Mouse (Mus musculus) urinary bladder, adult 2 months (tissue): Measurements from ENCODE around the gene Zmpste24. TPM values are rescaled to one million over a fixed set of nuclear protein-coding genes. Genes with fewer than 3 reads are reported as not detected.
A peak's percentile ranks its signal among the peaks of the same experiment; 100 is the strongest.

Source experiments
- DNase-seq: peaks from one replicate; pipeline ENCODE4 v3.0.0; 2022; ENCODE audit warnings: low spot score
- polyA plus RNA-seq: library from polyadenylated mRNA; depleted of rRNA; stranded (reverse); fragments of >200 nt; gene quantifications from 2 replicates; pipeline ENCODE4 v1.2.3, GENCODE M21; 2012; rRNA removed

The Zmpste24 gene
- polyA plus RNA-seq, 1 experiment, result 26.4 TPM

- no peak for DNase-seq
Observed at GRCm38 (mm10) chr4:121031440-121031839, 66.6 kb downstream of the Zmpste24 start.

GRCm38 (mm10) chr4:121029632-121030031 is 68.4 kb downstream of the Zmpste24 start:
- no peak for DNase-seq

DNA sequence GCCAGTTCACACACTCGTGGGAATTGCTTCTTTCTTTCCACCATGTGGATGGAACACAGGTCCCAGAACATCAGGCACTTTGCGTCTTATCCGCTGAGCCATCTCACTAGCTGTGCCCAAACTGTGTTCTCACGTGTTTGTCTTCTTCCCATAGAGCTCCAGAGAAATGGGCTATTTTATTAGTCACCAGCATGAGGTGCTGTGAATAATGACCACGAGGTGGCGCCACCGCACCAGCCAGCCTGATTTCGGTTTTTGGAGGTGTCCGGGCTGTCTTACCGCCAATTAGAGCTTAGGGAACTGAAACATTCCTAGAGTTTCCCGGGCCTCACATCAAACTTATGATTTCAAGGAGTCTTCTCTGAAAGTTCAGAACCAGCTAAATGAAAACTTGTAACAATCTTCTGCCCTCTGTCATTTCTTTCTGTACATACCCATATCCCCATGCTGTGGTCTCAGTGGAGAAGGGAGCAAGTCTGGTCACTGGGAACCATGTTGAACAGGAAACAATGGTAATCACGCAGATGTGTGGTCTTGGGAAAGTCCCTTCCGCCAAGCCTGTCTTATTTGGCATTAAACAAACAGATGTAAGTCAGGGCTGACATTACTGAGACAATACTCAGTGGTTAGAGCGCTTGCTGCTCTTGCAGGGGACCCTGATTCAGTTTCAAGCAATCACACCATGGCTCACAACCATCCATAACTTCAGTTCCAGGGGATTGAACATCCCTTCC is 69.2 kb downstream of the Zmpste24 start:
- DNase-seq, result no peak

DNA sequence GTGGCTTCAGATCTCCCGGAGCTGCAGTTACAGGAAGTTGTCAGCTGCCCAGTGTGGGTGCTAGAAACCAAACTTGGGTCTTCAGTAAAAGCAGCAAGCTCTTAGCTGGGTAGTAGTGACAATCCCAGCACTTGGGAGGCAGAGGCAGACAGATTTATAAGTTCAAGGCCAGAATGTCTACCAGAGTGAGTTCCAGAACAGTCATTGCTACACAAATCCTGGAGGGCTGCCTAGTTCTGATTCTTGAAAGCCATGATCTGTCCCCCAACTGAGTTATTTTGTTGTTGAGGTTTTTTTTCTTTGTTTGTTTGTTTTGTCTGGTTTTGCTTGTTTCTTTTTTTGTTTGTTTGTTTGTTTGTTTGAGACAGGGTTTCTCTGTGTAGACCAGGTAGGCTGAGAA is 69.9 kb downstream of the Zmpste24 start:
- no peak for DNase-seq

DNA sequence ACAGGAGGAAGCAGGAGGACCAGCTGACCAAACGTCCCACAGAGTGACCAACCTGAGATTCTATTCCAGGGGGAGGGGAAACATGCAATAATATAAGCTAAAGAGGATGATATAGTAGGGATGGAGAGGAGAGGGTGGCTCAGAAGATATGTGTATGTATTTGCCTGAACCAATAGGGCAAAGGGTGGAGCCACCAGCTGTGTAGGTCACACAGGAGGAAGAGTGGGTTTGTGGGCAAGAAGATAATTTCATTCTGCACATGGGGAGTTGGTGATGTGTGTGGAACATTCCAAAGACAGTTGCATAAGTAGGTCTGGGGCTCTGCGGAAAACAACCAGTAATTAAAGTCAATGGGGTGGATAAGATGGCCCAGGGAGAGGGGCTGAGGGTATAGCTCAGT is 72.4 kb downstream of the Zmpste24 start:
- DNase-seq, result no peak

DNA sequence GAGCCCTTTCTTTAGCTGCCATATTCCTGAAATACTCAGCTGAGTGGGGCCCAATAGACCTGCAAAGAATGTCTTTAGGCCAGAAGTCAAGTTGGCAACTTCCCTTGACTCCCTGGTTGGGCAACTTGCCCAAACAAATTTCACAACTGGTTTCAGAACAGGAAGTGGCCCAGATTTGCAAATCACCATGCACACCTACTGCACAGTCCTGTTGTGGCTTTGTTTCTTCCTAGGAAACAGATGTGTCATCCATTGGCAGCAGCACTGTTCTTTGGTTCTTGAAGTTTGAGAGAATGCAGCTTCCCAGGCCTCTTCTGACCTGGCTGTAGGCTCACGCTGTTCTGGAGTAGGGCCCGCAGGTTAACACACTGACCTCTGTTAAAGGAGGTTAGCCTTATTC is 74.1 kb downstream of the Zmpste24 start:
- no peak for DNase-seq

GRCm38 (mm10) chr4:121023464-121023863 is 74.6 kb downstream of the Zmpste24 start:
- no peak for DNase-seq

DNA sequence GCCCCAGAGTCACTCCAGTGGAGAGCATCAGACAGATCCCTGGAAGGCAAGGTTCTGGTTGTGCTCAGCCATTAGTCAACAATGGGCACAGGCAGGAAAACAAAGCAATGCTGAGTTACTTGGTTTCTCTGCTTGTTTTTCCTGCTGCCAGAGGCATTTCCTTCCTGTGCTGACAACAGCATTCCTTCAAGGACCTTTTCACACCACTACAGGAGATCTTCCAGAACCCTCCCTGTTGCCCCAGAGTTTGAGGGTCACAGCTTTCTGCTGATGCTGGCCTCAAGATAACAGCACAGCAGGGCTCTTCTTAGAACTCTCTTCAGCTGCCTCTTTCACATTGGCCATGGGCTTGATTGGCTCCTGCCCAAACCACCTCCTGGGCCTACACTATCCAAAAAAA is 76.1 kb downstream of the Zmpste24 start:
- DNase-seq, result no peak

- DNase-seq, result no peak
Observed at GRCm38 (mm10) chr4:121020040-121020790, 77.8 kb downstream of the Zmpste24 start.

DNA sequence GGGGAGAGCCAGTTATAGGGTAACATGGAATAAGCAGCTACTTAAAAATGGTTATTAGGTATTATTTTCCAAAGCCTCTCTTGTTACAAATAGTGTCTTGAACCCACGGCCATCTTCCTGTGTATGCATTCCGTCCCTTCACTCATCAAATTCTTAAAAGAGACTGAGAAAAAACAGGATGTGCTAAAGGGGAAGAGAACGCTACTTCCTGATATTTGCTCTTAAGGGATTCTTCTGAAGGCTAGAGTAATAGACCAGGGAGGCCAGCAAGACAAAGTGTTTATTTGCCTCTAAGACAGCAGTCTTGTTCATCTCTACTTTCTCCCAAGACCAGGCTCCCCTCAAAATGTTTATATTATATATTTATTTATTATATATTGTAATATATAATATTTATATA is 79.8 kb downstream of the Zmpste24 start:
- DNase-seq, result no peak

GRCm38 (mm10) chr4:121016928-121017657 is 80.9 kb downstream of the Zmpste24 start, which contains the start of gene Smap2:
TSS of gene Smap2 (minus strand) at chr4:121017247.
- peak; percentile 97 for DNase-seq

- DNase-seq, result no peak
Observed at GRCm38 (mm10) chr4:121016021-121016898, 81.8 kb downstream of the Zmpste24 start.

GRCm38 (mm10) chr4:121015268-121015659 is 82.8 kb downstream of the Zmpste24 start:
- no peak for DNase-seq

- DNase-seq, result no peak
Observed at GRCm38 (mm10) chr4:121014594-121015267, 83.3 kb downstream of the Zmpste24 start.

GRCm38 (mm10) chr4:121010770-121011549 is 87.1 kb downstream of the Zmpste24 start:
- DNase-seq, result no peak

Other genes with a start within 250 kb of the Zmpste24 start
- 0.19 and 0.28 TPM in 2 replicates for gene Rims3, start 243.4 kb downstream of the Zmpste24 start, polyA plus RNA-seq
- gene Exo5, start 173.2 kb downstream of the Zmpste24 start, polyA plus RNA-seq, result 14.6 and 15.7 TPM in 2 replicates
- gene Zfp69, start 146.5 kb downstream of the Zmpste24 start, polyA plus RNA-seq, result 1.6 and 2.0 TPM in 2 replicates
- 13.5 and 17.5 TPM in 2 replicates for gene Smap2, start 81.0 kb downstream of the Zmpste24 start, polyA plus RNA-seq
- 0.17 and 0.21 TPM in 2 replicates for gene Col9a2, start 58.9 kb downstream of the Zmpste24 start, polyA plus RNA-seq
- gene Tmco2, start 11.0 kb upstream of the Zmpste24 start, polyA plus RNA-seq, result not detected in 2 replicates
- gene Rlf, start 116.8 kb upstream of the Zmpste24 start, polyA plus RNA-seq, result 10.9 and 11.9 TPM in 2 replicates
- gene Gm12888, start 226.7 kb upstream of the Zmpste24 start, polyA plus RNA-seq, result not detected in 2 replicates